Mouse (Mus musculus) midbrain, embryonic 13.5 days (tissue): Measurements from ENCODE around the gene Cst13. TPM values are rescaled to one million over a fixed set of nuclear protein-coding genes. Genes with fewer than 3 reads are reported as not detected.
"Not testable (repeated sequence)": the region's sequence is repeated elsewhere in the genome, so short reads cannot be mapped to it uniquely, and the experiment has no call there.

Source experiments
- ATAC-seq: fragments of 200-750 bp; cut with Nextera tagmentation; 2 replicates; pipeline ENCODE4 v1.8.0; 2017; ENCODE audit warnings: mild to moderate bottlenecking, moderate TSS enrichment, moderate library complexity
- H3K27ac ChIP-seq: fragments of 300-500 bp; sonication (generic); 2 replicates; pipeline ENCODE4 v1.5.1; 2015; ENCODE audit warnings: inconsistent platforms, mild to moderate bottlenecking, moderate library complexity
- H3K27me3 ChIP-seq: fragments of 300-500 bp; sonication (generic); 2 replicates; pipeline ENCODE4 v1.6.1; 2015; ENCODE audit warnings: mild to moderate bottlenecking, inconsistent platforms
- H3K36me3 ChIP-seq: fragments of 300-500 bp; sonication (generic); 2 replicates; pipeline ENCODE4 v1.6.1; 2015; ENCODE audit warnings: mild to moderate bottlenecking, inconsistent platforms
- H3K4me1 ChIP-seq: fragments of 300-500 bp; sonication (generic); replicated peaks from 2 replicates; pipeline ENCODE4 v1.6.1; 2015; ENCODE audit warnings: inconsistent platforms
- H3K4me2 ChIP-seq: fragments of 300-500 bp; sonication (generic); replicated peaks from 2 replicates; pipeline ENCODE4 v1.6.1; 2015; ENCODE audit warnings: moderate library complexity, mild to moderate bottlenecking, inconsistent platforms
- H3K4me3 ChIP-seq: fragments of 300-500 bp; sonication (generic); replicated peaks from 2 replicates; pipeline ENCODE4 v1.5.1; 2015; ENCODE audit warnings: mild to moderate bottlenecking, inconsistent platforms
- H3K9ac ChIP-seq: fragments of 300-500 bp; sonication (generic); replicated peaks from 2 replicates; pipeline ENCODE4 v1.6.1; 2015; ENCODE audit warnings: mild to moderate bottlenecking, inconsistent platforms
- H3K9me3 ChIP-seq: fragments of 300-500 bp; sonication (generic); 2 replicates; pipeline ENCODE4 v1.6.1; 2016; ENCODE audit warnings: mild to moderate bottlenecking, inconsistent platforms
- WGBS: fragments of 180-500 bp; shearing (Covaris S2); methylation state at CpG from one replicate; pipeline ENCODE4 v1.1.7; 2015; 5-methylcytosine and 5-hydroxymethylcytosine counted together
- polyA plus RNA-seq: library from polyadenylated mRNA; unstranded; fragments of >200 nt; fragmentation: Nextera tagmentation; extraction: Ambion mirVana; gene quantifications from 2 replicates; pipeline ENCODE4 v1.2.1, GENCODE M21; 2015

Gene Cst13
- not detected in 2 replicates for polyA plus RNA-seq

- no peak within 1 kb of the TSS for H3K27ac ChIP-seq
- ATAC-seq: no peak
- H3K4me2 ChIP-seq: no peak within 1 kb of the TSS
- H3K36me3 ChIP-seq: no peaks in the 10 kb centered on the region
- no peaks in the 10 kb centered on the region for H3K9me3 ChIP-seq
- no peaks in the 10 kb centered on the region for H3K4me1 ChIP-seq
- H3K27me3 ChIP-seq: no peaks in the 10 kb centered on the region
- no peak within 1 kb of the TSS for H3K9ac ChIP-seq
- H3K4me3 ChIP-seq: no peak within 1 kb of the TSS
Measured at GRCm38 (mm10) chr2:148819909-148820308, at the start of gene Cst13. Cst13 (plus strand) TSS chr2:148820081.

- not testable (repeated sequence) for H3K27me3 ChIP-seq, ATAC-seq, H3K27ac ChIP-seq, H3K9me3 ChIP-seq, H3K4me1 ChIP-seq, H3K9ac ChIP-seq, H3K36me3 ChIP-seq, H3K4me3 ChIP-seq, H3K4me2 ChIP-seq
- WGBS: 81% methylated on average over 4 of the region's 4 CpGs
Measured at GRCm38 (mm10) chr2:148771397-148771796, 48.5 kb upstream of the Cst13 start, which contains the start of gene Cst11. Cst11 (minus strand) TSS chr2:148771497.

GRCm38 (mm10) chr2:148781709-148782108 lies 38.2 kb upstream of the Cst13 start, which contains the start of gene 8030411F24Rik:
8030411F24Rik (plus strand) TSS chr2:148782009.
- Histone ChIP-seq H3K27ac (no peak within 1 kb of the TSS), H3K27me3 (no peaks in the 10 kb centered on the region), H3K9ac (no peak within 1 kb of the TSS), H3K36me3 (no peaks in the 10 kb centered on the region), H3K4me3 (no peak within 1 kb of the TSS), H3K9me3 (no peaks in the 10 kb centered on the region), H3K4me1 (no peaks in the 10 kb centered on the region), H3K4me2 (no peak within 1 kb of the TSS)
- WGBS: 8% methylated on average over 1 of the region's 1 CpGs
- no peak for ATAC-seq

GRCm38 (mm10) chr2:148789142-148789541 lies 30.7 kb upstream of the Cst13 start, which contains the start of gene Cst12:
Cst12 (plus strand) TSS chr2:148789361.
- ATAC-seq: no peak
- 94% methylated on average over 6 of the region's 6 CpGs for WGBS
- H3K4me3 ChIP-seq: no peak within 1 kb of the TSS
- H3K27ac ChIP-seq: no peak within 1 kb of the TSS
- no peak within 1 kb of the TSS for H3K4me2 ChIP-seq
- no peaks in the 10 kb centered on the region for H3K9me3 ChIP-seq
- no peaks in the 10 kb centered on the region for H3K27me3 ChIP-seq
- no peak within 1 kb of the TSS for H3K9ac ChIP-seq
- H3K36me3 ChIP-seq: no peaks in the 10 kb centered on the region
- H3K4me1 ChIP-seq: no peaks in the 10 kb centered on the region

DNA sequence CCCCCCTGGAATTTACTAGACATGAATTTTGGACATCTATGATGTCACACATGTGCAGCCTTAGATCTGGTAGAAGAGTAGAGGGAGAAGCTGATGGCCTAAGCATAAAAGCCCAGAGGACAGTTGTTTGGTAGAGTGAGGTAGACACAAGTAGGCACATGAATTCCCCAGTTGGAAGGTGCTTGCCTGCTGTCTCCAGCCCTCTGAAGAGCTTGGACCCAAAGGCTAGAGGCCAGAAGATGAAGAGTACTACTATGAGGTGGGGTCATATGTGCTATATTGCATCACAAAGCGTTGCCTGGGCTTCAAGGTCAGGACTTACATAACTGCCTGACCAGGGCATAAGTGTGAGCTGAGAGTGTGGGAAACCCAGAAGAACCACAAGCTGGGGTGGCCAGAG lies 21.4 kb upstream of the Cst13 start, which contains the start of gene Cst8:
Gene Cst8, plus strand, starts transcription at position 301 of the 400 bp plus-strand sequence.
- no peak within 1 kb of the TSS for H3K27ac ChIP-seq
- H3K9ac ChIP-seq: no peak within 1 kb of the TSS
- no peaks in the 10 kb centered on the region for H3K36me3 ChIP-seq
- no peak for ATAC-seq
- 100% methylated on average over 1 of the region's 1 CpGs for WGBS
- H3K4me2 ChIP-seq: no peak within 1 kb of the TSS
- no peak within 1 kb of the TSS for H3K4me3 ChIP-seq
- H3K4me1 ChIP-seq: no peaks in the 10 kb centered on the region
- no peaks in the 10 kb centered on the region for H3K27me3 ChIP-seq
- no peaks in the 10 kb centered on the region for H3K9me3 ChIP-seq

DNA sequence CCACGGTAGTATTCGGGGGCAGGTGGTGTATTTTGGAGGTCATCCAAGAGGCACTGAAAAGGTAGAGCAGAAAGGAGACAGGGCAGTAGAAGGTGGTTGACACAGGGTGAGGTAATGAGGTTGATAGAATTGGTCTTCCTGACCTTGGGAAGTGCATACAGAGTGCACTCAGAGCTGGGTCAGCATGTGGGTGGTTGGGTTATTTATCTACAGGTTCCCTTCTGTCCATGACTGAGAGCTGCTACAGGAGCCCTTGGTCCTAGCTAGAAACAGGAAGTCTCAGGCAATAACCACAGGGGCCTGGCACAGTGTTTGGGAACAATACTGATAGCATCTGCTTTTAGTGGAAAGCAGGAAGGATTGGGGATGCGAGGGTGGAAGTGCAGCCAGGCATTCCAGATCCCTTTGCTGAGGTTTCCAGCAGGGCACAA lies 18.4 kb upstream of the Cst13 start:
- no peak overlapping the region for H3K4me3 ChIP-seq
- H3K36me3 ChIP-seq: no peaks in the 10 kb centered on the region
- H3K27ac ChIP-seq: no peak overlapping the region
- H3K27me3 ChIP-seq: no peaks in the 10 kb centered on the region
- H3K9me3 ChIP-seq: no peaks in the 10 kb centered on the region
- no peaks in the 10 kb centered on the region for H3K4me1 ChIP-seq
- 72% methylated on average over 3 of the region's 3 CpGs for WGBS
- H3K4me2 ChIP-seq: no peak overlapping the region
- no peak for ATAC-seq
- no peak overlapping the region for H3K9ac ChIP-seq

DNA sequence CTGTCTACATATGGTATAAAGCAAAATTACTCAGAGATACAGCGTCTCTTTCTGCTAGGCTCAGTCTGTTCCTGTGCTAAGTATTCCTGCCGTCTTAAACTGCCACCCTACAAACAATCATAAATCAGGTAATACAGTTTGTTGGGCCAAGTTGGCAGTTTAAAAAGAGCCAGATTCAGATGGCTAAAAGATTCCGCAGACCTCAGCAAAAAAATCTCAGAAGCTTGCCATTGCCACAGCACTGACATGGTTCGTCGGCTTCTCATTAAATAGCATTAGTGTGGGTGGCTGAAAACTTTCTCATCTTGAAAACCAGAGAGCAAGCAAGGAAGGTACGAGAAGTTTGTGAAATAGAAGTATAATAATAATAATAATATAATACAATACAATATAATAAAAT lies 13.2 kb upstream of the Cst13 start:
- Histone ChIP-seq H3K4me2 (no peak overlapping the region), H3K4me3 (no peak overlapping the region), H3K27ac (no peak overlapping the region), H3K27me3 (no peaks in the 10 kb centered on the region), H3K4me1 (no peaks in the 10 kb centered on the region), H3K9me3 (no peaks in the 10 kb centered on the region), H3K36me3 (no peaks in the 10 kb centered on the region), H3K9ac (no peak overlapping the region)
- 80% methylated on average over 6 of the region's 6 CpGs for WGBS
- ATAC-seq: no peak

GRCm38 (mm10) chr2:148825986-148826385 lies 6.1 kb downstream of the Cst13 start:
- H3K36me3 ChIP-seq: no peaks in the 10 kb centered on the region
- H3K4me1 ChIP-seq: no peaks in the 10 kb centered on the region
- no peak overlapping the region for H3K27ac ChIP-seq
- no peak overlapping the region for H3K4me2 ChIP-seq
- H3K9me3 ChIP-seq: no peaks in the 10 kb centered on the region
- 86% methylated on average over 1 of the region's 1 CpGs for WGBS
- no peak for ATAC-seq
- no peak overlapping the region for H3K4me3 ChIP-seq
- no peak overlapping the region for H3K9ac ChIP-seq
- H3K27me3 ChIP-seq: no peaks in the 10 kb centered on the region

DNA sequence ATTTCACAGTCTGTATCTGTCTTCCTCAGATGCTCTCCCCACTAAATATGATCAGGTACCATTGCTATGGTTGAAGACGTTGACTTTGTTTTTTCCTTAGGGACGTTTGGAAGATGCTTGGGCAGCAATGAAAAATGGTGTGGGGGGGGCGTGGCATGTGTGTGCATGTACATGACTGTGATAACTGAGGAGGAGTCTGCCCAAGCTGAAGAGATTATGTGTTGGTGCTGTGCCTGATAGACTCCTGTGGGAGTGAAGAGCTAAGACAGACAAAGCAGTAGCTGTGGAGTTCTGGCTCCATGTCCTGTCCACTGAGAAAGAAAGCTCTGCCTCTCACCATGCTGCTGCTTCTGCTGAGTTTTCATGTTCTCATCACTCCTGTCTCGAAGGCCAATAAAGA lies 15.0 kb downstream of the Cst13 start, which contains the start of gene Cst9:
Gene Cst9, plus strand, starts transcription at position 236 of the 400 bp plus-strand sequence.
- no peak for ATAC-seq
- H3K27me3 ChIP-seq: no peaks in the 10 kb centered on the region
- H3K36me3 ChIP-seq: no peaks in the 10 kb centered on the region
- no peak within 1 kb of the TSS for H3K4me2 ChIP-seq
- no peaks in the 10 kb centered on the region for H3K4me1 ChIP-seq
- no peak within 1 kb of the TSS for H3K27ac ChIP-seq
- 77% methylated on average over 4 of the region's 4 CpGs for WGBS
- no peaks in the 10 kb centered on the region for H3K9me3 ChIP-seq
- no peak within 1 kb of the TSS for H3K9ac ChIP-seq
- H3K4me3 ChIP-seq: no peak within 1 kb of the TSS

DNA sequence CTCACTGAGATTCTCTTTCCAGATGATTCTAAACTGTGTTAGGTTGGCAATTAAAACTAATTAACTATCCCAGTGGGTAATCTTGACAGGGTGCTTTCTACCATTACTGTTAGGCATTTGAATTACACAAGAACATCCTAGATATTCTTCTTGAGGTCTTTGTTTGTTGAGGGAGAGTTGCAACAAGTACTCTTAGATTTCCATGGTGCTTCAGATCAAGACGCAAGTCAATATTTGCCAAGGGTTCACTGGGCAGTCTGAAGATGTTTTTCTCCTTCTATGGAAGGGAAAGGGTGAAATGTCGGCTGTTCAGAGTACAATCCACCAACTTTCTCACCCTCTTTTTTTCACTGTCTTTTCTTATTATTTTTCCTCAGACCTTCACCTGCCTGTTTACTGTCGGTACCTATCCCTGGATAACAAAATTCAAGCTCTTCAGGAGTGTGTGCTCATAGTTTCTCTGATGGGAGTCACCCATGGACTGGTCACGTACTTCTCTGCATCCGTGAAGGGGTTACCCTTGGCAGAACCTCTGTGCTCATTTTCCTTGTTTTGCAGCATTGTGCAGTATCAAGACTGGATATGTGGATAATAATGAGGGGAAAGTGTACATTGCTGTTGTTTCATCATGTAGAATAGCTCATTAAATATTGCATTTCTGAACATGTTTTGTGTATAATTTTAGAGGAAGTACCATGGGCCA lies 18.3 kb downstream of the Cst13 start:
- no peaks in the 10 kb centered on the region for H3K4me1 ChIP-seq
- H3K27ac ChIP-seq: no peak overlapping the region
- 90% methylated on average over 5 of the region's 5 CpGs for WGBS
- no peaks in the 10 kb centered on the region for H3K36me3 ChIP-seq
- H3K9ac ChIP-seq: no peak overlapping the region
- H3K4me2 ChIP-seq: no peak overlapping the region
- no peak for ATAC-seq
- H3K27me3 ChIP-seq: no peaks in the 10 kb centered on the region
- no peak overlapping the region for H3K4me3 ChIP-seq
- no peaks in the 10 kb centered on the region for H3K9me3 ChIP-seq

DNA sequence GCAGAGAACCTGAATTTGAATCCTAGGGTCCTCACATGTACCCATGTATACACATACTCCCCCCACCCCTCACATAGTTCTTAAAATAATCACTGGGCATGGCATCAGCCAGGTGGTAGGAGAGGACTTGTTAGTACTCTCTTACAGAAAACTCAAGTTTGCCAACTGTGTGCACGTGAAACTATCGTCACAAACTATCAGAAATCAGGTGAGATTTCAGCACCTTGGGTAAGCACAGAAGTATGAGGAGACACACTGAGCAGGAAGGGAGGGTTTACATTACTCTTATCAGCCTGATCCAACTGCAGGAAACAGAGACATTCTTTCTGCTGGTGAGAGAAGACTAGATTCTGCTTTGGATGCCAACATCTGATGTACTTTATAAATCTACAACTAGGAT lies 19.3 kb downstream of the Cst13 start:
- no peaks in the 10 kb centered on the region for H3K36me3 ChIP-seq
- H3K27me3 ChIP-seq: no peaks in the 10 kb centered on the region
- WGBS: 94% methylated on average over 2 of the region's 2 CpGs
- no peak overlapping the region for H3K4me2 ChIP-seq
- no peak for ATAC-seq
- no peaks in the 10 kb centered on the region for H3K9me3 ChIP-seq
- no peak overlapping the region for H3K27ac ChIP-seq
- no peak overlapping the region for H3K4me3 ChIP-seq
- H3K4me1 ChIP-seq: no peaks in the 10 kb centered on the region
- no peak overlapping the region for H3K9ac ChIP-seq

GRCm38 (mm10) chr2:148851116-148851906 lies 31.4 kb downstream of the Cst13 start:
- ATAC-seq: peak; percentile 88
- no peaks in the 10 kb centered on the region for H3K9me3 ChIP-seq
- H3K4me3 ChIP-seq: no peak overlapping the region
- no peaks in the 10 kb centered on the region for H3K4me1 ChIP-seq
- H3K9ac ChIP-seq: no peak overlapping the region
- no peak overlapping the region for H3K27ac ChIP-seq
- 49% methylated on average over 8 of the region's 8 CpGs for WGBS
- no peaks in the 10 kb centered on the region for H3K27me3 ChIP-seq
- no peaks in the 10 kb centered on the region for H3K36me3 ChIP-seq
- no peak overlapping the region for H3K4me2 ChIP-seq
